Mouse (Mus musculus) C2C12 (cell line): ENCODE measurements around the gene Zfp507.

Experiments
- CTCF ChIP-seq: IDR thresholded peaks from one replicate; pipeline ENCODE4 v1.5.1; 2011; ENCODE audit not compliant: control insufficient read depth, insufficient read depth, insufficient read length
- MAX ChIP-seq: IDR thresholded peaks from one replicate; pipeline ENCODE4 v1.6.1; 2011; ENCODE audit warnings: mild to moderate bottlenecking, control low read depth
- MYOD1 ChIP-seq: IDR thresholded peaks from one replicate; pipeline ENCODE4 v1.6.1; 2011; ENCODE audit warnings: low read depth; ENCODE audit not compliant: control insufficient read depth, insufficient read length

DNA sequence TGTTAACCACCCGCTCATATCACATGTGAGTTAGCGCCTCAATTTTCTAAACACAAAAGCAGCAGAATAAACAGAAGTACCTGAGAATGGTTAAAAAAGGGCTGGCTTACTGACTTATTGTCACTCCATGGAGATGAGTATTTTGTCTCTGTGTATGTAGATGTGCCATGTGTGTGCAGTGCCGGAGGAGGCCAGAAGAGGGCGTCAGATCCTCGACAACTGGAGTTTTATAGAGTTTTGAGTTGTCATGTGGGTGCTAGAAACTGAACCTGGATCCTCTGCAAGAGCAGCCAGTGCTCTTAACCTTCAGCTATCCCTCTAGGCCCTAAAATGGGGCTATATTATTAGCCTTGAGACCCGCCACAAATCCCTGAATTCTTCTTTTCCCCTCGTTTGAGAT is 27.3 kb upstream of the Zfp507 start:
- TF ChIP-seq CTCF, result no peak
- no peak for TF ChIP-seq MAX
- TF ChIP-seq MYOD1, result no peak
